8 mouse cellular contexts compared by ENCODE assay signal in the genomic region with DNA sequence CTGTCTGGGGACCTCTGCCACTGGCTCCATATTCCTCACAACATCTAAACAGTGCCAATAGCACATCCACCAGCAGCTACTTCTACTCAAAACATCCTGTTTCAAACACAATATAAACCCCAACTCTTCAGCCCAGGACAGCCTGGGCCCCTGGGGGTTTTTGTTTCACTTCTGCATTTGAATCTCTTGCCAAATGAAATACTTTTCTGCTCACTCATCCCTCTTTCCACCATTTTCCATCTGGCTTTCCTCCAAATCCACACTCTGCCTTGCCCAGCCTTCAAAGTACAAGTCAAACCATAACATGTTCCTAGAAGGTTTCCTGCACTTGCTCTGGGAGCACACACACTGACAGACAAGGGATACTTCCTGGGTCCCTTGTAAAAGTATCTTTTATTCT. TPM values are rescaled to one million over a fixed set of nuclear protein-coding genes. Genes with fewer than 3 reads are reported as not detected.
DNase-seq lines count a peak whose midpoint lies in the region; ATAC-seq and TF ChIP-seq lines count a peak whose summit lies in the region.
"Had no signal": no experiment of that assay in that cellular context is flagged by ENCODE, and none has a peak within 500 bp of the region (broad histone marks: within the 10 kb centered on the region; RNA-seq: fewer than 3 reads in every experiment).

No protein-coding gene starts in this region.

- H3K4me3 ChIP-seq in layer of hippocampus, adult 2 months = no peak overlapping the region
- H3K4me3 ChIP-seq in bone marrow, adult 2 months (replicated peaks; ENCODE audit: control insufficient read depth, low read depth, low read length) = no peak overlapping the region
- H3K4me3 ChIP-seq in liver, embryonic 15.5 days (replicated peaks) = no peak overlapping the region
- H3K4me3 ChIP-seq in left cerebral cortex, adult 2 months = no peak overlapping the region
- H3K4me3 ChIP-seq: heart, embryonic 15.5 days had no signal

- no peaks in the 10 kb centered on the region; the same call in 1 of the 2 replicates for H3K4me1 ChIP-seq in bone marrow, adult 2 months (ENCODE audit: control insufficient read depth, insufficient read depth, low read length)
- H3K4me1 ChIP-seq in liver, embryonic 15.5 days (replicated peaks) = 0 out of 2 replicates have a peak, but pooled peaks cover 3% of the 10 kb centered on the region
- H3K4me1 ChIP-seq: heart, embryonic 15.5 days had no signal

- ATAC-seq in liver, embryonic 15.5 days (ENCODE audit: insufficient read depth) = no peak

- 0 out of 2 replicates have a peak overlapping the region, but pooled peaks have one; percentile 32 for H3K27ac ChIP-seq in layer of hippocampus, adult 2 months
- H3K27ac ChIP-seq in bone marrow, adult 2 months (ENCODE audit: control insufficient read depth, insufficient read depth, low read depth, low read length, poor library complexity) = peak overlapping the region; percentile 33; the same call in 1 of the 2 replicates
- H3K27ac ChIP-seq in liver, embryonic 15.5 days (replicated peaks) = peak overlapping the region; percentile 53
- H3K27ac ChIP-seq in left cerebral cortex, adult 2 months = no peak overlapping the region
- H3K27ac ChIP-seq: heart, embryonic 15.5 days had no signal

- TF ChIP-seq CTCF in layer of hippocampus, adult 2 months (conservative IDR thresholded peaks at IDR 0.05) = no peak
- no peak for TF ChIP-seq CTCF in bone marrow, adult 2 months (IDR thresholded peaks at IDR 0.05; ENCODE audit: control insufficient read depth, insufficient read depth, low read length)
- no peak for TF ChIP-seq CTCF in left cerebral cortex, adult 2 months (IDR thresholded peaks at IDR 0.05)

- H3K4me2 ChIP-seq in liver, embryonic 15.5 days = no peak overlapping the region
- H3K4me2 ChIP-seq: heart, embryonic 15.5 days had no signal

- 0 out of 2 replicates have a peak, but pooled peaks cover 6% of the 10 kb centered on the region for H3K36me3 ChIP-seq in liver, embryonic 15.5 days (replicated peaks)
- H3K36me3 ChIP-seq in splenic B cell, adult 2 months (ENCODE audit: control insufficient read depth, insufficient read depth, low read length, poor library complexity, severe bottlenecking) = peaks cover 8% of the 10 kb centered on the region
- H3K36me3 ChIP-seq: heart, embryonic 15.5 days had no signal

- DNase-seq in layer of hippocampus, adult 2 months (ENCODE audit: low spot score in 2 of 2) = no peak
- DNase-seq in layer of hippocampus, postnatal 14 days (ENCODE audit: low spot score in 2 of 2) = no peak
- DNase-seq in splenic B cell, adult 2 months (ENCODE audit: low read depth, low spot score) = peak; percentile 81
- no peak for DNase-seq in thymus, postnatal 10 days (ENCODE audit: low spot score in 2 of 2)
- DNase-seq in left cerebral cortex, adult 2 months (ENCODE audit: extremely low spot score in 1 of 2, low spot score in 2 of 2) = no peak

- intact Hi-C loops in left cerebral cortex, adult 2 months (cut with DNase I) = no loop called here

- no peaks in the 10 kb centered on the region for H3K27me3 ChIP-seq in liver, embryonic 15.5 days
- H3K27me3 ChIP-seq in splenic B cell, adult 2 months (ENCODE audit: control insufficient read depth, insufficient read depth, low read length, poor library complexity, severe bottlenecking) = no peaks in the 10 kb centered on the region
- H3K27me3 ChIP-seq: heart, embryonic 15.5 days had no signal

- H3K9ac ChIP-seq in liver, embryonic 15.5 days = peak overlapping the region; percentile 18; the same call in 1 of the 2 replicates
- H3K9ac ChIP-seq: heart, embryonic 15.5 days had no signal

- no peak for TF ChIP-seq POLR2A in bone marrow, adult 2 months (IDR thresholded peaks at IDR 0.05; ENCODE audit: borderline replicate concordance, control insufficient read depth, low read depth, low read length)

- no peaks in the 10 kb centered on the region for H3K9me3 ChIP-seq in liver, embryonic 15.5 days (replicated peaks)
- H3K9me3 ChIP-seq: heart, embryonic 15.5 days had no signal

RNA-seq across cellular contexts. Expression of a gene that starts 21.2 kb away (rescaled TPM):
- 10 to 100 TPM; 88.7 to 91.3 TPM for total RNA-seq in layer of hippocampus, adult 2 months (2021)
- total RNA-seq in layer of hippocampus, postnatal 14 days (2021) = 10 to 100 TPM; 69.2 to 84.9 TPM
- 26.6 and 60.0 TPM in 2 replicates for polyA plus RNA-seq in bone marrow, adult 2 months (2011; ENCODE audit: insufficient read depth, insufficient read length, low replicate concordance, missing spikeins)
- 98.4 and 117 TPM in 2 replicates for polyA plus RNA-seq in liver, embryonic 15.5 days (2015; fragmentation: Nextera tagmentation; extraction: Ambion mirVana)
- 10 to 100 TPM; 85.3 to 87.5 TPM for total RNA-seq in left cerebral cortex, adult 2 months (2021)

RNA-seq across cellular contexts. Expression of a gene that starts 38.9 kb away (rescaled TPM):
- 10 to 100 TPM; 61.7 to 65.0 TPM for total RNA-seq in layer of hippocampus, adult 2 months (2021)
- 10 to 100 TPM; 59.8 to 62.8 TPM for total RNA-seq in layer of hippocampus, postnatal 14 days (2021)
- 26.7 and 35.4 TPM in 2 replicates for polyA plus RNA-seq in bone marrow, adult 2 months (2011; ENCODE audit: insufficient read depth, insufficient read length, low replicate concordance, missing spikeins)
- polyA plus RNA-seq in liver, embryonic 15.5 days (2015; fragmentation: Nextera tagmentation; extraction: Ambion mirVana) = 145 and 174 TPM in 2 replicates
- 10 to 100 TPM; 62.4 to 78.7 TPM for total RNA-seq in left cerebral cortex, adult 2 months (2021)
